Mouse (Mus musculus): ENCODE data around the gene Vash1.

The Vash1 gene

GRCm38 (mm10) chr12:86716962-86717361 is 38.5 kb downstream of the Vash1 start:
- DNase-seq (ENCODE audit: extremely low read depth, low read depth): no peak

DNA sequence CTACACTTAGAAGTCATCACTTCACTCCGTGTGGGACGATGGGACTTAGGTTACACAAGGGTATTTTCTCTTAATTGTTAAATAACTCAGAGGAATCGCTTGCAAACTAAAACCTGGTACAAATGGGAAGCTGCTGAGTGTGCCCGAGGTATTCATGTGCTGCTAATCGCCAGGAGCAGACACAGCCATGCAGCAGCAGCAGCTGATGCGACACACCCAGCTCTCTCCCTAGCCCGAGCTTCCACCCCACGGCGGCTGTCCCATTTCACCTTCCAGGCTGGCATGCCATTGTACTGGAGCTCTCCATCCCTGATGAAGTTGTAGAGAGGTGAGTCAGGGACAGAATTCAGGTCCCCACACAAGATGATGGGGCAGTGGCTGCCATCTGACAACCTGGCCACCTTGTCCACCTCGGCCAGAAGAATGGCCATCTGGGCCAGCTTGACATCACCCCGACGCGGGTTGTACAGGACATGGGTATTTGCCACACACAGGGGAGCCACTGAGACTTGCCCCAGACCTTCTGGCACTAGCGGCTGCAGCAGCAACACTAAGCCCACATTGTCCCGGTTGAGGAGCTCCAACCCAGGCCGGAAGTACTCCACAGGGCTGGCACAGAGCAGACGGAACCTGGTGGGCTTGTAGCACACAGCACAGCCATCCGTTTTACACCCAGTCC is 41.6 kb downstream of the Vash1 start:
- no peak for DNase-seq (ENCODE audit: extremely low read depth, low read depth)

- no peak for DNase-seq (ENCODE audit: extremely low read depth, low read depth)
These were observed 43.0 kb downstream of the Vash1 start for GRCm38 (mm10) chr12:86721453-86721852.

DNA sequence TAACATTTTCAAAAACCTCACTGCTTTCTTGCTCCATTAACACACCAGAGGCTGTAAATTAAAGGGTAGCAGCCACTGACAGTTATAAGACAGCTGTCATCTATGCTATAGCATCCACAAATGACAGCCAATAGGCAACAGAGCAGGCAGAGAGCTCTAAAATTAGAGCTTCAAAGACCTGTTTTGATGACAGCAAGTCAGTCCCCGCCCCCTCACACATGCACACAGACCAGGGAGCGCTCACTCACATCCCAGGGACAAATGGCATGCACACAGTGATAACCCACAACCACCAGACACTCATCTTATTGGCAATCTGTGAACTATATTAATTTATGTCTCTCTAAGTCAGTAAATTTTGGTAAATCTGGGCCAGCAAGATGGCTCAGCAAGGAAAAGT is 45.8 kb downstream of the Vash1 start:
- DNase-seq (ENCODE audit: extremely low read depth, low read depth): no peak

DNA sequence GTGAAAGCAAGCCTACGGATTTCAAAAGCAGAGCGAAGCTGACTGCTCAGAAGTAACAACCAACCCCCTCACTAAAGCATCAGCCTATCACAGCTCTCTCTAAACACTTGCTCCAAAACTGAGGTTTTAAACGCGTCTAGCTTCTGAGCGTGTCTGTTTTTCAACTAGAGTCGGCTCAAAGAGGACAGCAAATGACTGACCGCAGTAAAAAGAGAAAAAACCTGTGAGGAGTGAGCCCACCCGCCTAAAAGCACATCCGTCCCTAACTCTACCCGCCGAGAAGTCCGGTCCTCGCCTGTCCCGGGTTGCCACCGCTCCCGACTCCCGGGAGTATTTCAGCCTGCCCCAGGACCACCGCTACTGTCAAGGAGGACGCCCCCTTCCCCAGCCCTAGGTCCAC is 47.2 kb downstream of the Vash1 start:
- DNase-seq (ENCODE audit: extremely low read depth, low read depth): peak; percentile 49

- DNase-seq (ENCODE audit: extremely low read depth, low read depth): peak; percentile 75
These were observed 47.7 kb downstream of the Vash1 start, which contains the start of gene Angel1 for GRCm38 (mm10) chr12:86726120-86726640. Gene Angel1, minus strand, starts transcription at chr12:86726460.

- DNase-seq (ENCODE audit: extremely low read depth, low read depth): no peak
These were observed 55.9 kb downstream of the Vash1 start, which contains the start of gene Lrrc74a for GRCm38 (mm10) chr12:86734319-86734810. Gene Lrrc74a, plus strand, starts transcription at chr12:86734369.
